ENCODE assay signal across 8 mouse cellular contexts in genomic region chr11:43425166-43425709, GRCm38 (mm10). TPM values are rescaled to one million over a fixed set of nuclear protein-coding genes. Genes with fewer than 3 reads are reported as not detected.
A peak's percentile ranks its signal among the peaks of the same experiment; 100 is the strongest.
DNase-seq lines count a peak whose midpoint lies in the region; ATAC-seq and TF ChIP-seq lines count a peak whose summit lies in the region.

No protein-coding gene starts in this region.

- H3K4me3 ChIP-seq in heart, embryonic 13.5 days, result peak overlapping the region; percentile 70
- peak overlapping the region; percentile 75; the same call in 1 of the 2 replicates for H3K4me3 ChIP-seq in G1E (ENCODE audit: low read depth, low read length)
- peak overlapping the region; percentile 52; the same call in 1 of the 2 replicates for H3K4me3 ChIP-seq in hindbrain, embryonic 12.5 days
- H3K4me3 ChIP-seq in midbrain, embryonic 10.5 days, result peak overlapping the region; percentile 67

- H3K9me3 ChIP-seq in heart, embryonic 13.5 days, result no peaks in the 10 kb centered on the region
- H3K9me3 ChIP-seq in G1E (replicated peaks), result no peaks in the 10 kb centered on the region
- no peaks in the 10 kb centered on the region for H3K9me3 ChIP-seq in hindbrain, embryonic 12.5 days (replicated peaks)
- H3K9me3 ChIP-seq in midbrain, embryonic 10.5 days (replicated peaks), result peaks cover 6% of the 10 kb centered on the region; the same call in 1 of the 2 replicates

- no peak for ATAC-seq in heart, embryonic 13.5 days (ENCODE audit: extremely low read depth, insufficient number of reproducible peaks, low FRiP score, low TSS enrichment)
- ATAC-seq in G1E (ENCODE audit: extremely low read depth, insufficient number of reproducible peaks, low FRiP score, poor library complexity, severe bottlenecking), result no peak
- peak; percentile 11; the same call in 1 of the 2 replicates for ATAC-seq in hindbrain, embryonic 12.5 days (ENCODE audit: low FRiP score)

- TF ChIP-seq CTCF in G1E (IDR thresholded peaks at IDR 0.05; ENCODE audit: low read depth, low read length), result no peak

- H3K27ac ChIP-seq in heart, embryonic 13.5 days (replicated peaks), result no peak overlapping the region
- no peak overlapping the region for H3K27ac ChIP-seq in hindbrain, embryonic 12.5 days
- H3K27ac ChIP-seq in midbrain, embryonic 10.5 days (replicated peaks), result peak overlapping the region; percentile 85; the same call in 1 of the 2 replicates

- peaks cover 13% of the 10 kb centered on the region for H3K4me1 ChIP-seq in heart, embryonic 13.5 days
- H3K4me1 ChIP-seq in G1E (ENCODE audit: insufficient read depth, low read depth, low read length), result peaks cover 12% of the 10 kb centered on the region
- peaks cover 3% of the 10 kb centered on the region; the same call in 1 of the 2 replicates for H3K4me1 ChIP-seq in hindbrain, embryonic 12.5 days
- peaks cover 12% of the 10 kb centered on the region for H3K4me1 ChIP-seq in midbrain, embryonic 10.5 days

- H3K27me3 ChIP-seq in heart, embryonic 13.5 days (replicated peaks), result no peaks in the 10 kb centered on the region
- no peaks in the 10 kb centered on the region; the same call in 1 of the 2 replicates for H3K27me3 ChIP-seq in G1E (ENCODE audit: insufficient read depth, low read length)
- no peaks in the 10 kb centered on the region for H3K27me3 ChIP-seq in hindbrain, embryonic 12.5 days
- H3K27me3 ChIP-seq in midbrain, embryonic 10.5 days (ENCODE audit: low read depth, poor library complexity, severe bottlenecking), result no peaks in the 10 kb centered on the region

- WGBS in heart, embryonic 13.5 days, result 65% methylated on average over 9 of the region's 9 CpGs
- WGBS in hindbrain, embryonic 12.5 days, result 93% methylated on average over 9 of the region's 9 CpGs
- WGBS in midbrain, embryonic 10.5 days, result 92% methylated on average over 9 of the region's 9 CpGs

- H3K36me3 ChIP-seq in heart, embryonic 13.5 days, result peaks cover 38% of the 10 kb centered on the region
- H3K36me3 ChIP-seq in G1E (replicated peaks), result peaks cover 38% of the 10 kb centered on the region
- H3K36me3 ChIP-seq in hindbrain, embryonic 12.5 days, result 0 out of 2 replicates have a peak, but pooled peaks cover 7% of the 10 kb centered on the region
- H3K36me3 ChIP-seq in midbrain, embryonic 10.5 days, result peaks cover 32% of the 10 kb centered on the region

- DNase-seq in heart, adult 8-10 months (ENCODE audit: low spot score), result no peak
- no peak for DNase-seq in G1E (ENCODE audit: low spot score)
- no peak for DNase-seq in midbrain, embryonic 10.5 days (ENCODE audit: low spot score)
- no peak for DNase-seq in frontal cortex, postnatal 36 days (ENCODE audit: low spot score in 2 of 2)
- no peak for DNase-seq in ovary, adult 18-20 months (ENCODE audit: low spot score)
- no peak for DNase-seq in urinary bladder, adult 18-20 months (ENCODE audit: low spot score in 2 of 2)

- H3K4me2 ChIP-seq in heart, embryonic 13.5 days, result peak overlapping the region; percentile 70
- peak overlapping the region; percentile 53 for H3K4me2 ChIP-seq in hindbrain, embryonic 12.5 days (replicated peaks)

- peak overlapping the region; percentile 86 for H3K9ac ChIP-seq in heart, embryonic 13.5 days
- no peak overlapping the region for H3K9ac ChIP-seq in hindbrain, embryonic 12.5 days

RNA-seq across cellular contexts. Expression of gene Pttg1, which starts 0.8 kb away (rescaled TPM):
- 113 and 117 TPM in 2 replicates for polyA plus RNA-seq in heart, embryonic 13.5 days (2015; fragmentation: Nextera tagmentation; extraction: Ambion mirVana)
- total RNA-seq in heart, adult 8-10 months (2022), result 10 to 100 TPM; 77.5 to 93.9 (median 90.6) TPM
- total RNA-seq in G1E (2014; fragmentation: Nextera tagmentation) (93.7 and 105 TPM in 2 replicates), G1E (2017) (60.1 and 63.5 TPM in 2 replicates)
- 5.9 and 9.3 TPM in 2 replicates for polyA plus RNA-seq in G1E (2012)
- polyA plus RNA-seq in hindbrain, embryonic 12.5 days (2016; fragmentation: Nextera tagmentation; extraction: Ambion mirVana), result 69.8 and 85.6 TPM in 2 replicates
- polyA plus RNA-seq in midbrain, embryonic 10.5 days (2016; fragmentation: Nextera tagmentation; extraction: Ambion mirVana), result 94.6 and 109 TPM in 2 replicates

RNA-seq across cellular contexts. Expression of gene Slu7, which starts 8.3 kb away (rescaled TPM):
- polyA plus RNA-seq in heart, embryonic 13.5 days (2015; fragmentation: Nextera tagmentation; extraction: Ambion mirVana), result 32.0 and 36.8 TPM in 2 replicates
- total RNA-seq in heart, adult 8-10 months (2022), result 10 to 100 TPM; 28.0 to 30.8 (median 30.1) TPM
- total RNA-seq in G1E (2014; fragmentation: Nextera tagmentation), result 40.8 and 42.8 TPM in 2 replicates
- total RNA-seq in G1E (2017), result 55.4 and 63.1 TPM in 2 replicates
- 4.0 and 5.2 TPM in 2 replicates for polyA plus RNA-seq in G1E (2012)
- 74.0 and 75.0 TPM in 2 replicates for polyA plus RNA-seq in hindbrain, embryonic 12.5 days (2016; fragmentation: Nextera tagmentation; extraction: Ambion mirVana)
- 59.2 and 59.5 TPM in 2 replicates for polyA plus RNA-seq in midbrain, embryonic 10.5 days (2016; fragmentation: Nextera tagmentation; extraction: Ambion mirVana)

RNA-seq across cellular contexts. Expression of gene C1qtnf2, which starts 48.8 kb away (rescaled TPM):
- polyA plus RNA-seq in heart, embryonic 13.5 days (2015; fragmentation: Nextera tagmentation; extraction: Ambion mirVana), result 3.0 and 3.3 TPM in 2 replicates
- 1 to 10 TPM; 3.6 to 5.2 (median 4.0) TPM for total RNA-seq in heart, adult 8-10 months (2022)
- total RNA-seq in G1E (2014; fragmentation: Nextera tagmentation) (not detected in 2 replicates), G1E (2017) (not detected in 2 replicates)
- polyA plus RNA-seq in G1E (2012), result not detected in 2 replicates
- polyA plus RNA-seq in hindbrain, embryonic 12.5 days (2016; fragmentation: Nextera tagmentation; extraction: Ambion mirVana), result 5.2 and 5.4 TPM in 2 replicates
- 1.4 and 2.2 TPM in 2 replicates for polyA plus RNA-seq in midbrain, embryonic 10.5 days (2016; fragmentation: Nextera tagmentation; extraction: Ambion mirVana)
